Mouse (Mus musculus) forebrain, embryonic 14.5 days (tissue): Measurements from ENCODE around the gene Cers4. TPM values are rescaled to one million over a fixed set of nuclear protein-coding genes. Genes with fewer than 3 reads are reported as not detected.

Experiments used
- ATAC-seq: fragments of 200-750 bp; cut with Nextera tagmentation; 2 replicates; pipeline ENCODE4 v1.8.0; 2017; ENCODE audit warnings: mild to moderate bottlenecking, moderate library complexity
- DNase-seq: peaks from one replicate; pipeline ENCODE4 v3.0.0-alpha.2; 2015; ENCODE audit warnings: low spot score
- H3K27ac ChIP-seq: fragments of 300-500 bp; sonication (generic); 2 replicates; pipeline ENCODE4 v1.5.1; 2014; ENCODE audit warnings: low read depth, mild to moderate bottlenecking, control low read depth, low read length, moderate library complexity
- H3K27me3 ChIP-seq: fragments of 300-500 bp; sonication (generic); replicated peaks from 2 replicates; pipeline ENCODE4 v1.6.1; 2014; ENCODE audit warnings: low read length, control low read depth, mixed read lengths; ENCODE audit not compliant: control insufficient read depth, insufficient read depth
- H3K36me3 ChIP-seq: fragments of 300-500 bp; sonication (generic); 2 replicates; pipeline ENCODE4 v1.6.1; 2014; ENCODE audit warnings: low read length, control low read depth; ENCODE audit not compliant: control insufficient read depth, insufficient read depth
- H3K4me1 ChIP-seq: fragments of 300-500 bp; sonication (generic); 2 replicates; pipeline ENCODE4 v1.6.1; 2014; ENCODE audit warnings: antibody characterized with exemption, low read length, control low read depth; ENCODE audit not compliant: control insufficient read depth, insufficient read depth
- H3K4me2 ChIP-seq: fragments of 300-500 bp; sonication (generic); 2 replicates; pipeline ENCODE4 v1.6.1; 2014; ENCODE audit warnings: mild to moderate bottlenecking, control low read depth, low read length
- H3K4me3 ChIP-seq: fragments of 300-500 bp; sonication (generic); 2 replicates; pipeline ENCODE4 v1.5.1; 2014; ENCODE audit warnings: low read depth, low read length, control low read depth
- H3K9ac ChIP-seq: fragments of 300-500 bp; sonication (generic); 2 replicates; pipeline ENCODE4 v1.6.1; 2014; ENCODE audit warnings: mild to moderate bottlenecking, low read length, control low read depth, moderate library complexity
- H3K9me3 ChIP-seq: fragments of 300-500 bp; sonication (generic); replicated peaks from 2 replicates; pipeline ENCODE4 v1.6.1; 2016; ENCODE audit warnings: low read length, control low read depth, mixed read lengths; ENCODE audit not compliant: control insufficient read depth
- WGBS: fragments of 180-500 bp; shearing (Covaris S2); extraction: QIAGEN DNeasy Blood & Tissue Kit; methylation state at CpG from one replicate; pipeline ENCODE4 v1.1.7; 2014; 5-methylcytosine and 5-hydroxymethylcytosine counted together
- polyA plus RNA-seq: library from polyadenylated mRNA; unstranded; fragments of >200 nt; fragmentation: Nextera tagmentation; extraction: Ambion mirVana; gene quantifications from 2 replicates; pipeline ENCODE4 v1.2.1, GENCODE M21; 2014

Cers4 gene
- polyA plus RNA-seq, 1 experiment from 2014 or later: 25.1 TPM

GRCm38 (mm10) chr8:4493686-4494440 is 1.0 kb downstream of the Cers4 start:
- Histone ChIP-seq H3K9me3 (no peaks in the 10 kb centered on the region), H3K9ac (peak overlapping the region; percentile 62), H3K36me3 (no peaks in the 10 kb centered on the region), H3K27ac (peak overlapping the region; percentile 58; the same call in 1 of the 2 replicates), H3K4me1 (peaks cover 20% of the 10 kb centered on the region), H3K27me3 (no peaks in the 10 kb centered on the region), H3K4me3 (peak overlapping the region; percentile 45), H3K4me2 (peak overlapping the region; percentile 80)
- peak; percentile 56 for ATAC-seq
- DNase-seq: peak; percentile 56
- 7% methylated on average over 21 of the region's 21 CpGs for WGBS

- DNase-seq (no peak), ATAC-seq (no peak)
- no peak overlapping the region for H3K27ac ChIP-seq
- no peaks in the 10 kb centered on the region for H3K9me3 ChIP-seq
- H3K9ac ChIP-seq: no peak overlapping the region
- WGBS: 72% methylated on average over 6 of the region's 6 CpGs
- no peaks in the 10 kb centered on the region for H3K27me3 ChIP-seq
- H3K4me3 ChIP-seq: no peak overlapping the region
- peaks cover 20% of the 10 kb centered on the region for H3K4me1 ChIP-seq
- no peak overlapping the region for H3K4me2 ChIP-seq
- H3K36me3 ChIP-seq: no peaks in the 10 kb centered on the region
Measured at GRCm38 (mm10) chr8:4495976-4496375, 3.1 kb downstream of the Cers4 start.

- Histone ChIP-seq H3K9ac (no peak overlapping the region), H3K27ac (no peak overlapping the region), H3K36me3 (0 out of 2 replicates have a peak, but pooled peaks cover 5% of the 10 kb centered on the region), H3K4me3 (no peak overlapping the region), H3K9me3 (no peaks in the 10 kb centered on the region), H3K4me1 (peaks cover 20% of the 10 kb centered on the region), H3K27me3 (no peaks in the 10 kb centered on the region), H3K4me2 (no peak overlapping the region)
- DNase-seq: no peak
- WGBS: 97% methylated on average over 1 of the region's 1 CpGs
- ATAC-seq: no peak
Measured at GRCm38 (mm10) chr8:4497610-4498009, 4.8 kb downstream of the Cers4 start.

DNA sequence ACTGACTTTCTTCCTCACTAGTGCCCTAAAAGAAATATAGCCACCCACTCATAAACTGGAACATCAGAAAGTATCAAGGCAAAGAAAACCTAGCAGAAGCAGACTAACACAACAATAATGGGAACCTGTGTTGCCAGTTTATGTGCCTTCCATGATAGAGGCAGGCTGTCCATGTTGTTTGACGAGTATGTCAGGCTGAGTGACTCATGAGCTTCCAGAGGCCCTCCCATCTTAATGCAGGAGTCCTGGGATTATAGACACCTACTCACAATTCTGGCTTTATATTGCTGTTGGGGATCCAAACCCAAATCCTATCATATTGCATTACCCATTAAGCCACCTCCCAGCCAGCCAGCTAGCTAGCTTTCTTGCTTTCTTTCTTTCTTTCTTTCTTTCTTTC is 12.5 kb downstream of the Cers4 start:
- 72% methylated on average over 1 of the region's 1 CpGs for WGBS
- no peak overlapping the region for H3K4me3 ChIP-seq
- H3K27me3 ChIP-seq: no peaks in the 10 kb centered on the region
- no peak overlapping the region for H3K9ac ChIP-seq
- DNase-seq: no peak
- 0 out of 2 replicates have a peak, but pooled peaks cover 5% of the 10 kb centered on the region for H3K36me3 ChIP-seq
- H3K9me3 ChIP-seq: no peaks in the 10 kb centered on the region
- ATAC-seq: no peak
- no peaks in the 10 kb centered on the region for H3K4me1 ChIP-seq
- no peak overlapping the region for H3K4me2 ChIP-seq
- no peak overlapping the region for H3K27ac ChIP-seq

DNA sequence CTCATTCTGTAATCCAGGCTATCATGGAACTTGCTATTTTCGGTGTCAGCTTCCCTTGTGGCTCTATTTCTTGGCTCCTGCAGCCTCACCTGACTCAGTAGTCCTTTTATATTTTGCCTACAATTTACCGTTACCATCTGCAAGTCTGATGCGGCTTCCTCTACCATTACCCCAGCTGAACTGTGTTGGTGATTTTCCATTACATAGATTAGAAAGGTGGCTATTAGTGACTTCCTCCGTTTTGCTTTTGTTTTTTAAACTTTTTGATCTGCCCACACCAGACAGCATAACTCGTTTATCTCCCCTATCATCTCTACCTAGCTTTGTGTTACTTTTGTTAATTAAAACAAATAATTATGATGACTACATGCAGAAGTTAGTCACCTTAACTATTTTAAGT is 14.7 kb downstream of the Cers4 start:
- DNase-seq (no peak), ATAC-seq (no peak)
- Histone ChIP-seq H3K9ac (no peak overlapping the region), H3K4me1 (peaks cover 17% of the 10 kb centered on the region), H3K27ac (no peak overlapping the region), H3K4me2 (no peak overlapping the region), H3K36me3 (no peaks in the 10 kb centered on the region), H3K4me3 (no peak overlapping the region), H3K9me3 (no peaks in the 10 kb centered on the region), H3K27me3 (no peaks in the 10 kb centered on the region)
- 70% methylated on average over 5 of the region's 5 CpGs for WGBS

DNA sequence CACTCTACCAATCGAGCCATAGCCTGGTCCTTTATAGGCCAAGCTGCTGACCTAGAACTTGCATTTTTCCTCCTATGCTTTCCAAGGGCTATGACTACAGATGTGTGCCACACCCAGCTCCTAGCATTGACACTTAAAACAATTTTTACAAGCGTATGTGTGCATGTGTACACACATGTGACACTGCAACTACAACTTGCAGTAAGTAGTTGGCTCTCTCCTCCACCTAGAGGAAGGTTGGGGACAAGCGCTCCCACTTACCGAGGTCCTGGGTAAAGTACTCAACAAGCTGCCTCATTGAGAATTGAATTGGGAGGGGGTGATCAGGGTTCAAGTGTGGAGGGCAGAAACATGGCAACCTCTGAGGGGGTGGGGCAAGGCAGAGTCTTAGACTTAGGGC is 18.0 kb downstream of the Cers4 start:
- no peak; the same call in 1 of the 2 replicates for ATAC-seq
- H3K27ac ChIP-seq: peak overlapping the region; percentile 30; the same call in 1 of the 2 replicates

DNA sequence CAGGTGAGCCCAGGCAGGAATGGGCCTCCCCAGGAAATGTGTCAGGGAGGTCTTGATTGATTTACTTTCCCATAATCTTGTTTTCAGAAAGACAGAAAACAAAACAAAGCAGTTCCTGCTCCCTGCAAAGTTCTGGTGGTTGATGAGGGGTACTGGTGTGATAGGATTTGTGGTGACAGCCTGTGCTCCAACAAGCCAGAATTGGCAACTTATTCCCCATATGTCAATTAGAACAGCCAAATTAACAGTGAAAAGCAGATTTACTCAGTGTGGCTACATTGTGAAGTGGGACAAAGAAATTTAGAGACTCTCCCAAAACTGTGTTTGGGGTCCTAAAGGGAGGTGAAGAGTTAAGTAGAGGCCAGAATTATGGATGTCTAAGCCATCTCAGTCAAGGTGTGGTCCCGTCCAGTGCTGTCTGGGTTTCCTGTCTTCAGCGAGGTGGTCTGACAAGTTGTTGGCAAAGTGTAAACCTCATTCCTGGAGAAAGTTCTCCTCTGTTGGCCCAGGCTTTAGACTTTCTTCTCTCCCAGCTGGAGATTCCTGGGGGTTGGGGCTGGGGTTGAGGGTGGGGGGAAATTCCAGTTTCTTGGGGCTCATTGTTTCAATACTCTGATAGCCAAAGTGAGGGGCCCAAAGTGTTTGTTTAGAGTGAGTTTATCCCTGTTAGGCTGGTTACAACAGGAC is 18.7 kb downstream of the Cers4 start:
- peak overlapping the region; percentile 71 for H3K27ac ChIP-seq
- H3K9me3 ChIP-seq: no peaks in the 10 kb centered on the region
- peaks cover under 1% of the 10 kb centered on the region; the same call in 1 of the 2 replicates for H3K36me3 ChIP-seq
- no peak overlapping the region for H3K4me2 ChIP-seq
- peaks cover 17% of the 10 kb centered on the region for H3K4me1 ChIP-seq
- no peaks in the 10 kb centered on the region for H3K27me3 ChIP-seq
- no peak overlapping the region for H3K4me3 ChIP-seq
- no peak overlapping the region for H3K9ac ChIP-seq
- ATAC-seq (peak; percentile 42), DNase-seq (peak; percentile 45)
- WGBS: 8% methylated on average over 2 of the region's 2 CpGs

More for the DNA sequence above, 18.0 kb downstream of the Cers4 start:
- no peaks in the 10 kb centered on the region for H3K36me3 ChIP-seq
- H3K4me3 ChIP-seq: no peak overlapping the region
- H3K9ac ChIP-seq: no peak overlapping the region
- peaks cover 17% of the 10 kb centered on the region for H3K4me1 ChIP-seq
- H3K27me3 ChIP-seq: no peaks in the 10 kb centered on the region
- no peaks in the 10 kb centered on the region for H3K9me3 ChIP-seq
- WGBS: 86% methylated on average over 4 of the region's 4 CpGs
- DNase-seq: no peak
- no peak overlapping the region for H3K4me2 ChIP-seq

GRCm38 (mm10) chr8:4512116-4512495 is 19.3 kb downstream of the Cers4 start:
- H3K27me3 ChIP-seq: no peaks in the 10 kb centered on the region
- 5% methylated on average over 8 of the region's 8 CpGs for WGBS

DNA sequence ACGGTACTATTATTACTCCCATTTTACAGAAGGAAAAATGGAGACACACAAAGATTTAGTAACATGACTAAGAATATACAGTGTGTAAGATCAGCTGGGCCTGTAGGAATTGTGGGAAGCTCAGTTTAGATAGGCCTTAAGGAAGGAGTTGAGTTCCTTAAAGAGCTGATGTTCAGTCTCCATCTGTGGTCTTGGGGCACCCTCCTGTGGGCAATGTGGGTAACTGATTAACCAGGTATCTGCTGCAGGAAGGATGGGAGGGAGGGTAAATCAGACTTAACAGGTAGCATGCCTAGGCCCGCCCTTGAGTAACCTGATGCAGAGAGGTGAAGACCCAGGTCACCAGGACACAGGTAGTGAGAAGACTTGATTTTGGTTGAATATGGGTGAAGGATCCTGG is 23.3 kb downstream of the Cers4 start:
- 86% methylated on average over 2 of the region's 2 CpGs for WGBS
- Histone ChIP-seq H3K36me3 (peaks cover 38% of the 10 kb centered on the region), H3K27me3 (no peaks in the 10 kb centered on the region), H3K9me3 (no peaks in the 10 kb centered on the region), H3K9ac (no peak overlapping the region), H3K27ac (no peak overlapping the region), H3K4me3 (no peak overlapping the region), H3K4me1 (peaks cover 13% of the 10 kb centered on the region), H3K4me2 (no peak overlapping the region)
- no peak for ATAC-seq
- DNase-seq: peak; percentile 63

More at GRCm38 (mm10) chr8:4512116-4512495, 19.3 kb downstream of the Cers4 start:
- H3K36me3 ChIP-seq: peaks cover 6% of the 10 kb centered on the region
- H3K4me3 ChIP-seq: no peak overlapping the region
- H3K4me1 ChIP-seq: peaks cover 17% of the 10 kb centered on the region
- H3K9ac ChIP-seq: no peak overlapping the region
- peak; percentile 63 for DNase-seq
- no peaks in the 10 kb centered on the region for H3K9me3 ChIP-seq
- peak overlapping the region; percentile 71 for H3K27ac ChIP-seq
- peak; percentile 75 for ATAC-seq
- H3K4me2 ChIP-seq: no peak overlapping the region
